Mouse (Mus musculus) lung, embryonic 15.5 days (tissue): ENCODE measurements at regions not wholly inside any gene's neighbourhood (a gene's known extent, or its start where the extent isn't known, plus 50 kb on each side); places are given as distances from the start of the nearest gene placed in this dataset.

Experiments used
- ATAC-seq: fragments of 200-750 bp; cut with Nextera tagmentation; 2 replicates; pipeline ENCODE4 v1.8.0; 2017; ENCODE audit warnings: moderate number of reproducible peaks, borderline replicate concordance; ENCODE audit not compliant: low FRiP score, low TSS enrichment; ENCODE audit errors: extremely low read depth
- H3K27ac ChIP-seq: fragments of 300-500 bp; sonication (generic); 2 replicates; pipeline ENCODE4 v1.5.1; 2015; ENCODE audit warnings: moderate library complexity, mild to moderate bottlenecking, inconsistent platforms
- H3K27me3 ChIP-seq: fragments of 300-500 bp; sonication (generic); 2 replicates; pipeline ENCODE4 v1.6.1; 2015; ENCODE audit warnings: inconsistent platforms
- H3K36me3 ChIP-seq: fragments of 300-500 bp; sonication (generic); 2 replicates; pipeline ENCODE4 v1.6.1; 2015; ENCODE audit warnings: inconsistent platforms
- H3K4me1 ChIP-seq: fragments of 300-500 bp; sonication (generic); 2 replicates; pipeline ENCODE4 v1.6.1; 2015; ENCODE audit warnings: inconsistent platforms
- H3K4me2 ChIP-seq: fragments of 300-500 bp; sonication (generic); 2 replicates; pipeline ENCODE4 v1.6.1; 2015; ENCODE audit warnings: inconsistent platforms, mild to moderate bottlenecking, moderate library complexity
- H3K4me3 ChIP-seq: fragments of 300-500 bp; sonication (generic); 2 replicates; pipeline ENCODE4 v1.5.1; 2015; ENCODE audit warnings: mild to moderate bottlenecking, inconsistent platforms
- H3K9ac ChIP-seq: fragments of 300-500 bp; sonication (generic); 2 replicates; pipeline ENCODE4 v1.6.1; 2015; ENCODE audit warnings: inconsistent platforms
- H3K9me3 ChIP-seq: fragments of 300-500 bp; sonication (generic); 2 replicates; pipeline ENCODE4 v1.6.1; 2016; ENCODE audit warnings: inconsistent platforms
- WGBS: fragments of 180-500 bp; shearing (Covaris S2); methylation state at CpG from one replicate; pipeline ENCODE4 v1.1.7; 2015; 5-methylcytosine and 5-hydroxymethylcytosine counted together

DNA sequence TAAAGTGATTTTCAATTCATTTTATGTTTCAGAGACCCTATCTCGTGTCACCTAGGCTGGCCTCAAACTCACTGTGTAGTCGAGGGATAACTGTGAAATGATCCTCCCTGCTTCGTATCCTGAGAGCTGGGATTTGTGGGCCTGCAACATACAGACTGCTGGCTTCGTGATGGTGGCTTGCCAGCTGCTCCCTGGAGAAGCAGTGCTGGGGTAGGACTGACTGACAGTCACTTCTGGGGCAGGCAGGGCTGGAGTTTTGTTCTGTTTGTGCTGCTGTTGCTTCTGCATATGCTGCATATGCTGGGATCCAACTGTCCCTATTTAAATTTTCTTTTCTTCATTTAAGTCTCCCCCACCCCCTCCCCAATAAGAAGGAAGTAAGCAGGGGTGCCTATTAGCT lies 1217.0 kb upstream of the A1bg start:
- 74% methylated on average over 4 of the region's 4 CpGs for WGBS
- Histone ChIP-seq H3K27ac (no peak overlapping the region), H3K27me3 (no peaks in the 10 kb centered on the region), H3K4me2 (no peak overlapping the region), H3K4me3 (no peak overlapping the region), H3K4me1 (peaks cover 22% of the 10 kb centered on the region), H3K36me3 (no peaks in the 10 kb centered on the region), H3K9ac (no peak overlapping the region), H3K9me3 (no peaks in the 10 kb centered on the region)
- no peak for ATAC-seq

DNA sequence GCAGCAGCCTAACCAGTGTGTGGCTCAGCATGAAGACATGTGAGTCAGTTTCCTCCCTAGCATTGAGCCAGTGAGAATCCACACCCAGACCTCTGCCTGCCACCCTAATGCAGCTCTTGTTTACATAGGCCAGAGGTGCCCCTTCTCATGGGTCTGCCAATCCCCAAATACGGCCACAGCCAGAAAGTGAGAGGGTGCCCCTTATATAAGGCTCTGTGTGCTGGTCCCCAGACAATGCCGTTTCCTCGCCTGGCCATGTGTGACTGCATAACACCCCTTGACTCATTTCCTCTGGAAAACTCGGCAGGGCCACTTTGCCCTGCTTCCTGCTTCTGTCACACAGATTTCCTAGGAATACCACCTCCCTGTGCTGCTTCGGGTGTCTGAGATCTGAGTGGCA lies 1216.4 kb upstream of the A1bg start:
- Histone ChIP-seq H3K27ac (no peak overlapping the region), H3K9ac (no peak overlapping the region)

DNA sequence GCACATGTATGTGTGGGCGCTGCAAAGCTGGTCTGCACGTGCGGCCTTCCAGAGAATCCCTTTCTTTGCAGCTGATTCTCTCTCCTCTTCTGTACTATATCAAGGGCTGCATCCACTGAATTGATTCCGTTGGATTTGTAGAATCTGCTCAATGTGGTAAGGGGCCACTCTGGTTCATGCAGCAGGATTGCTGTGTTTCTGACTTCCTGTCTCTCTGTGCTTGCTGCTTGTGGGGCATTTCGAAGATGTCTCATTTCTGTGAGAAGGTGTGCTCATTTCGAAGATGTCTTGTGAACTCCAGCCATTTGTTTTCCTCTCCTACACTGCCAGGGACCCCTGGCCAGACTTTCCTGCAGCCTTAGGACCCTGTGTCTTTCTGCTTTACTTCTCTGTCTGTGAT lies 1215.9 kb upstream of the A1bg start:
- Histone ChIP-seq H3K4me3 (no peak overlapping the region), H3K4me1 (peaks cover 22% of the 10 kb centered on the region), H3K27ac (no peak overlapping the region), H3K36me3 (no peaks in the 10 kb centered on the region), H3K27me3 (no peaks in the 10 kb centered on the region), H3K4me2 (no peak overlapping the region), H3K9ac (no peak overlapping the region), H3K9me3 (no peaks in the 10 kb centered on the region)
- 81% methylated on average over 6 of the region's 6 CpGs for WGBS
- ATAC-seq, result no peak

More for the DNA sequence above, 1216.4 kb upstream of the A1bg start:
- no peak overlapping the region for H3K4me2 ChIP-seq
- ATAC-seq, result no peak
- H3K9me3 ChIP-seq, result no peaks in the 10 kb centered on the region
- H3K4me1 ChIP-seq, result peaks cover 22% of the 10 kb centered on the region
- 39% methylated on average over 5 of the region's 5 CpGs for WGBS
- no peaks in the 10 kb centered on the region for H3K27me3 ChIP-seq
- no peaks in the 10 kb centered on the region for H3K36me3 ChIP-seq
- H3K4me3 ChIP-seq, result no peak overlapping the region

DNA sequence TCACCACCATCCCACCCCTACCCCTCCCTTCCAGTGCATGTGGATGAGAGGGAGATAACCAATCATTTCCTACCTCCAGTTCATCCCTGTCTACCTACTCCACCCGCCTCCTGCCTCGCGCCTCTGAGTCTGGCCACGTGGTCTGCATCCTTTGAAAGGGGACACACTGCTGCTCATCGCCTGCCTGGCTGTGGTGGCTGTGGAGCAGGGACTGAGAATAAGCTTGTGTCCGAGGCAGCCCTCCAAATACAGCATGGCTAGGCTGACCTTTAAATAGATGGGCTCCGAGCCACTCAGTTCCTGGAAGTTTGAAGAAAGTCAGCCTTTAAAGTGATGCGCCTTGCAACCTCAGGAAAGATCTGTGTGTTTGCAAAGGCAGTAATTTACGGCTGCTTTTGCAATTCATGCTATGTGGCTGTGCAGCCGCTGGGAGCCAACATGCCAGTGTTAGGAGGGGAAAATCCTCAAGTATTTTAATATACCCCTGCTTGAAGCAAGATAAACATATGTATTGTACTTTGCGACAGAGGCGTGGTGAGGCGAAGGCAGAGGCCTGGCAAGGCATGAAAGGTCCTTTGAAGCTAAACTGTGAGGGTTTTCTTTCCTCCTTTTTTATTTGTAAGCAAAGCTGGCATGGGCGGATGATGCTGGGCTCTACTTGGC lies 1214.3 kb upstream of the A1bg start:
- H3K27ac ChIP-seq, result no peak overlapping the region
- no peaks in the 10 kb centered on the region for H3K36me3 ChIP-seq
- peaks cover 22% of the 10 kb centered on the region for H3K4me1 ChIP-seq
- no peak overlapping the region for H3K9ac ChIP-seq
- no peaks in the 10 kb centered on the region for H3K27me3 ChIP-seq
- WGBS, result 43% methylated on average over 14 of the region's 14 CpGs
- no peak overlapping the region for H3K4me3 ChIP-seq
- ATAC-seq, result peak; percentile 13; the same call in 1 of the 2 replicates
- H3K9me3 ChIP-seq, result no peaks in the 10 kb centered on the region
- H3K4me2 ChIP-seq, result no peak overlapping the region

DNA sequence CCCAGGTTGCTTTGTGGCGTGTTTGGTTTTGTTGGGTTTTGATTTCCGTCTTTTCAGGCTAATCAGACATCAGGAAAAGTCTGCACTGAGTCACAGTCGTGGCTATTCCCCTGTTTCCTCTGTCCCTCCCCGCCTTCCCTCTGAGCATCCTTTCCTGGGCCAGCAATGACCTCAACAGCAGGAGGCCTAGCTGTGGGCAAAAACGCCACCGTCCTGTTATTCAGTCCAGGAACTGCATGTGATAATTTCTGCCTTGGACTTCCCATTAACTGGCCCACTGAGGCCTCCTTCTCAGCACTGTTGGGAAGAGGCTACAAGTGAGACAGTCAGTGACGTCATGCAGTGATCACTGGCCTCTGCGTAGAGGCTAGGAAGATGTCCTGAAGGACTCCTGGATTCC lies 1212.0 kb upstream of the A1bg start:
- Histone ChIP-seq H3K4me2 (no peak overlapping the region), H3K4me3 (no peak overlapping the region), H3K9me3 (no peaks in the 10 kb centered on the region), H3K27me3 (no peaks in the 10 kb centered on the region), H3K4me1 (peaks cover 22% of the 10 kb centered on the region), H3K9ac (no peak overlapping the region), H3K27ac (no peak overlapping the region), H3K36me3 (no peaks in the 10 kb centered on the region)
- 80% methylated on average over 8 of the region's 8 CpGs for WGBS
- ATAC-seq, result no peak

DNA sequence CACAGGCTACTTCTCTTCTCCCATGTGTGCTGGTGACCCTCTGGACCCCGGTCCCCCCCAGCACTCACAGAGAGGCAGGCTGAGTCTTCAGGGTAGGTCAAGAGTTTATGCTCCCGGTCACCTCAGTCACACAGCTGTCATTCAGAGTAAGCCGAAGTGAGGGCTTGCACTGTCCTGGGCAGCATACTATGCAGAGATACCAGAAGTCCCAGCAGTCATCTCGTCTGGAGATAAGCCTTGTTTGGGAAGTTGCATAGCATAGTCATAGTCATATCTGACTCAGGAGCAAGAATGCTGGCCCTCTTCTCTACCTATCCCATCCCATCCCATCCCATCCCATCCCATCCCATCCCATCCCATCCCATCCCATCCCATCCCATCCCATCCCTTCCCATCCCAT lies 1211.5 kb upstream of the A1bg start:
- H3K4me2 ChIP-seq, result no peak overlapping the region
- H3K9me3 ChIP-seq, result no peaks in the 10 kb centered on the region
- no peak for ATAC-seq
- WGBS, result 74% methylated on average over 4 of the region's 4 CpGs
- H3K4me1 ChIP-seq, result peaks cover 21% of the 10 kb centered on the region
- no peaks in the 10 kb centered on the region for H3K27me3 ChIP-seq
- H3K9ac ChIP-seq, result no peak overlapping the region
- H3K27ac ChIP-seq, result no peak overlapping the region
- H3K36me3 ChIP-seq, result no peaks in the 10 kb centered on the region
- no peak overlapping the region for H3K4me3 ChIP-seq

DNA sequence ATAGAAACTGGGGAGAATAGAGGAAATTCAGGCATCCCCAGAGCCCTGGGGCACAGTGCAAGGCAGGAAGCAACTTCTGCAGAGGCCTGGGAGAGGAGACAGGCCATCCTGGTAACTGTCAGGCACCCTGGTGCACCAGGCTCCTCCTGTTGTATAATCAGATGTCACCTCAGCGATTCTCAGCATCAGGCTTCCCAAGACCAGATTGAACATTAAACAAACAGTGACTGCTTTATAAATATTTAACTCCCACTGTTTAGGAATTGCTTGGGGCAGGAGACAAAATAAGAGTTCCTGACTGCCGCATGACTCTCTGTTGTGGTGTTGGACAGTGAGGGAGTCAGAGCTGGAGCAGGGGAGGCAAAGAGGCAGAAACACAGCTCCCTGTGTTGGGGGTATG lies 1210.1 kb upstream of the A1bg start:
- 0 out of 2 replicates have a peak overlapping the region, but pooled peaks have one; percentile 13 for H3K27ac ChIP-seq
- H3K4me2 ChIP-seq, result no peak overlapping the region
- no peaks in the 10 kb centered on the region for H3K36me3 ChIP-seq
- H3K27me3 ChIP-seq, result no peaks in the 10 kb centered on the region
- no peaks in the 10 kb centered on the region for H3K9me3 ChIP-seq
- no peak overlapping the region for H3K9ac ChIP-seq
- peaks cover 22% of the 10 kb centered on the region for H3K4me1 ChIP-seq
- H3K4me3 ChIP-seq, result no peak overlapping the region
- 17% methylated on average over 2 of the region's 2 CpGs for WGBS
- peak; percentile 52; the same call in 1 of the 2 replicates for ATAC-seq

DNA sequence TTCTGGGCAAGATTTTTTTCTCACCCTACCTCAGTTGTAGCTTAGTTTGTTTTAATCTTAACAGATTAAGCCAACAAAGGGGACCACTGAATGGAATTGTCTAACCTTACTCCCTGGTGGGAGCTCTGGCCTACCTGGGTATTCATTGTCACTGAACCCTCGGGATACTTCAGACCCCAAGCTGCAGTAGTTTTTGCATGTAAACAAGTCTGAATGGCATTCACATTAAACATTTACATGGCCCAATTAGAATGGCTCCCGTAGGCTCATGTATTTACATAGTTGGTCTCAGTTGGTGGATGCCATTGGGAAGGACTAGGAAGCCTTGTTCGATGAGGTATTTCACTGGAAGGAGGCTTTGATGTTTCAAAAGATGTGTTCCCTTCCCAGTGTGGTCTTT lies 1208.9 kb upstream of the A1bg start:
- Histone ChIP-seq H3K4me3 (no peak overlapping the region), H3K9ac (no peak overlapping the region), H3K27ac (no peak overlapping the region), H3K4me1 (peaks cover 17% of the 10 kb centered on the region), H3K9me3 (no peaks in the 10 kb centered on the region), H3K36me3 (no peaks in the 10 kb centered on the region), H3K4me2 (no peak overlapping the region), H3K27me3 (no peaks in the 10 kb centered on the region)
- WGBS, result 57% methylated on average over 3 of the region's 3 CpGs
- ATAC-seq, result no peak

DNA sequence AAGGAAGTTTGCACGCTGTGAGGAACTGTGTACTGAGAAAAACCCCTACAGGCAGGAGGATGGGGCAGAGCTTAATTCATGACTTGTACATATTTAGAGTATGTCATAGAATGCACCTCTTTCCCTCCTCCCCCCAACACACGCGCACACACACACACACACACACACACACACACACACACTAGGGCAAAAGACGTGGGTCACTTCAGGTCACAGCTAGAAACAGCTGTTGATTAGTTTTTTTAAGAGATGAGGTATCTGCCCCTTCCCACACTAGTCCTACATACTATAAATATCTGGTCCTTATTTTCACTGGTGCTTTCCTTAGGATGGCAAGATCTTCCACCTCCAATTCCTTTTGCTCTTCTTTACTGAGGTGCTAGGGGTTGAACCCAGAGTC lies 1207.7 kb upstream of the A1bg start:
- ATAC-seq, result no peak
- H3K4me3 ChIP-seq, result no peak overlapping the region
- H3K9me3 ChIP-seq, result no peaks in the 10 kb centered on the region
- H3K9ac ChIP-seq, result no peak overlapping the region
- WGBS, result 69% methylated on average over 4 of the region's 4 CpGs
- H3K27ac ChIP-seq, result no peak overlapping the region
- H3K4me1 ChIP-seq, result peaks cover 16% of the 10 kb centered on the region
- no peaks in the 10 kb centered on the region for H3K36me3 ChIP-seq
- H3K27me3 ChIP-seq, result no peaks in the 10 kb centered on the region
- H3K4me2 ChIP-seq, result no peak overlapping the region

DNA sequence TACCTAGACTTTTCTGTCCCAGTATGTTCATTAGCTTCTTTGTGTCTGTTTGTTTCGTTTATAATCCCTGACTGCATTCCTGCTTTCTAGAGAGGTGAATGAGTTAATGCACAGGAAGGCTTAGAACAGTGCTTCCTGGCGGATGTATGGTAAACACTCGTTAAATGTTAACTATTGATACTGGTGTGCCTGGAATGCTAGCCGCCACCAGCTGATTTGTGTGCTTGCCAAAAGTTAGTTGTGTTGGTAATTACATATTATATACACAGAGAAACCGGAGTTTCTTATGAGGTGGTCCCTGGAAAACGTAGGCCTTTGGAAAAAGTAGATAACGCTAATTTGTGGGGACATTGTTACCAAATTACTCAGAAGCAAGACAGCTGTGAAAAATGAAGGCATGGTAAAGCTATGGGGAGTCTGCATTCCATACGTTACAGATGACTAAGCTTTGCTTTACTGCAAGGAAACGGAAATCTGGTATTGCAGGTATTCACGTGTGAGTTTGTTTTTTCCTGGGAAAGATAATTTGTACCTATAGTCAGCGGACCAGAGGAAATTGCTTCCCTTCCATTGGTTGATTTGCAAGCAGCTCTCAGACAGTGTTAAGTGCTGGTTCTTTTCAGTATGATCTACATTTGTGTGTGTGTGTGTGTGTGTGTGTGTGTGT lies 1205.9 kb upstream of the A1bg start:
- Histone ChIP-seq H3K27ac (no peak overlapping the region), H3K4me2 (no peak overlapping the region)
- WGBS, result 19% methylated on average over 11 of the region's 11 CpGs

DNA sequence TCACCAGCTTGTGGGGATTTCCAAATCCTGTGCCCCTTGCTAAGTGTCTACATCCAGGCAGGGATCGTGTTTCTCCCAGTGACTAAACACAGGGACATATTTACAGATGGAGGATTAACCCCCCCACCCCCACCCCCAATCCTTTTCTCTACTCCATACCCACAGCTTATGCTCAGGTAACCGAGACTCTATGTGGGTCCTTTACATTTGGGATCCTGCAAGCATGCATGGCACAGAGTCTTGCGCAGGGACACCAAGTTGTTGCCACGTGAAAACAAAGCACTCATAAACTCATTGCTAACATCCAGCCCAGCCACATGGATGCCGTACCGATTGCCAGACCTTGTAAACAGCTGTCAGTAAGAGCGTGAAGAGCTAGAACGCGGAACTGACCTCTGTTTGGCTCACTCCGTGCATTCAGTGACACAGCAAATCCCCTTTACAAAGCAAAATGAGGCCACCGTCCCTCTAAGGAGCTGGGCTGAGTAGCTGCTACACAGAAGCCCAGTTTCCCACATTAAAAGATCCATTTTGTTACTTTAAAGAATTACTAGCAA lies 1204.9 kb upstream of the A1bg start:
- no peak overlapping the region for H3K27ac ChIP-seq
- peak; percentile 13; the same call in 1 of the 2 replicates for ATAC-seq
- 36% methylated on average over 11 of the region's 11 CpGs for WGBS
- peaks cover 19% of the 10 kb centered on the region for H3K4me1 ChIP-seq
- no peaks in the 10 kb centered on the region for H3K27me3 ChIP-seq
- H3K9ac ChIP-seq, result no peak overlapping the region
- H3K4me2 ChIP-seq, result no peak overlapping the region
- H3K9me3 ChIP-seq, result no peaks in the 10 kb centered on the region
- no peaks in the 10 kb centered on the region for H3K36me3 ChIP-seq
- no peak overlapping the region for H3K4me3 ChIP-seq

More for the DNA sequence above, 1205.9 kb upstream of the A1bg start:
- Histone ChIP-seq H3K4me3 (no peak overlapping the region), H3K36me3 (no peaks in the 10 kb centered on the region), H3K4me1 (peaks cover 16% of the 10 kb centered on the region), H3K9me3 (no peaks in the 10 kb centered on the region), H3K9ac (no peak overlapping the region), H3K27me3 (no peaks in the 10 kb centered on the region)
- no peak for ATAC-seq

DNA sequence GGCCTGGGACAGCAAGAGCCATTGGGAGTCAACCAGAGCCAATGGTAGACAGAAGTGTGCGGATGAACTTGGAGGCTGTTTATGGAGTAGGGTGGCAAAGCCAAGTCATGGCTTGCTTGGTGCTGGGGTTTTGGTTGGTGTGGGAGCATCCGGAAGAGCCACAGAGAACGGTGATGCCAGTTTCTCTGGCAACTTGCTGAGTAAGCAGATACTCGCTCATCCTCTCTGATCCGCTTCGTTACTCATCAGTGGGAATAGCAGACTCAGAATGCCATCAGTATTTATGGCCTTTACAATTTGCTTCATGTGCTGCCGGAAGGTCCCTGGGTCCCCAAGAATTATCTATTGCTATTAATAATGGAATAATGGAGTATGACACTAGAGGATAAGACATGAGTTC lies 1202.9 kb upstream of the A1bg start:
- H3K9ac ChIP-seq, result no peak overlapping the region
- no peak overlapping the region for H3K4me2 ChIP-seq
- no peaks in the 10 kb centered on the region for H3K9me3 ChIP-seq
- H3K27me3 ChIP-seq, result no peaks in the 10 kb centered on the region
- H3K27ac ChIP-seq, result no peak overlapping the region
- WGBS, result 94% methylated on average over 7 of the region's 7 CpGs
- no peaks in the 10 kb centered on the region for H3K36me3 ChIP-seq
- H3K4me3 ChIP-seq, result no peak overlapping the region
- H3K4me1 ChIP-seq, result peaks cover 21% of the 10 kb centered on the region
- ATAC-seq, result no peak
